Mouse (Mus musculus): ENCODE results near the gene Kcnt2. TPM values are rescaled to one million over a fixed set of nuclear protein-coding genes. Genes with fewer than 3 reads are reported as not detected.

Gene Kcnt2
- total RNA-seq, 2 experiments from 2014 or later: 2.4 TPM

DNA sequence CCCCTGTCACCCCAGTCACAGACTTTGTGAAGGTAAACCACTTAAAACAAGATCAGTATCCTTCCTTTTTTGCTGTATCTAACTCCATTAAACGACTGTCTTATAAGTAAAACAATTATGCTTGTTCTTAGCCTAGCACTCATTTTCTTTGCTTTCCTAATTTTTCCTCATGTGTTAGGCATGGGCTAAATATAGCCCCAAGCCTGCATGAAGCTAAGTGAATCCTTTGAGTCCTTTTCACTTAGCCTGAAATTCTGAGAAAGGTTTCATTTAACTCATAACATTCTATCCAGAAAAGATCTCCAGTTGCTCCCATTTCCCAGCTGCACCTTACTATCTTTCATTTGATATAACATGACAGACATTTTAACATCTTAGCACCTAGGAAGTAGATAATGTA, 127.6 kb downstream of the Kcnt2 start:
- DNase-seq (ENCODE audit: low spot score in 2 of 2): no peak

- DNase-seq (ENCODE audit: low spot score in 2 of 2): no peak
These were observed 132.8 kb downstream of the Kcnt2 start for GRCm38 (mm10) chr1:140378791-140379190.

GRCm38 (mm10) chr1:140379526-140379925, 133.6 kb downstream of the Kcnt2 start:
- DNase-seq (ENCODE audit: low spot score in 2 of 2): peak in 1 of 2 experiments; percentile 14

DNA sequence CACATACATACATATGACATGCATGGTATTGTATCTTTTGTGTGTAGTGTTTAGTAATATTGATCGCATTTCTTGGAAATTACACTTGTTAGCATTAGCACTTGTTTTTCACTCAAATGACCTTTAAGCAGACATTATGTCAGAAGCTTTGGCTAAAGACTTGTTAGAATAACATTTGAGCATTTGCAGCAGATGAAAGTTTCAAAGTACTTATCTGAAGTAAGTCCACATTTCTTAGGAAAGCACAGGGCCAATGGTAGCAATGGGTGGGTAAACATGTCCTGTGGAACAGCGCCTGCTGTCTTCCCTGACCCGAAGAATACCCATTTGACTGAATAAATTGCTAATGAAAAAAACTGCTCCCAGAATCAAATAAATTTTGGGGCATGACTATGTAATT, 135.1 kb downstream of the Kcnt2 start:
- no peak for DNase-seq (ENCODE audit: low spot score in 2 of 2)

DNA sequence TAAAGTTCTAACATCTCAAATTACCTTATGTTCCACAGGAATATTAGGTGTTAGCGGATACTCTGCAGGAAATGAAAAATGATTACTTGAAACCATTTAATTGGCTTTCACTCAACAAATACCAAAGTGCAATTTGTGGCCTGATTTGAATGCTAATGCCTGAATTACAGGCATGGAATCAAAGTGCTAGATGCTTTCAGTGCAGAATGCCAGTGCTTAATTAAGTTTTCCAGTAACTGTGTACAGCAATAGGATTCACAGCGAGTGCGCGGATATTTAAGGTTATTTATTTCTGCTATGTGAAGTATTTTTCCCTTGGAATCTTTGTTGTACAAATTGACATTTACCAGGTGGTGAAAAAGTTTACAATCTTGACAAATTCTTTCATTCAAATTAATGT, 144.3 kb downstream of the Kcnt2 start:
- no peak for DNase-seq (ENCODE audit: low spot score in 2 of 2)

DNA sequence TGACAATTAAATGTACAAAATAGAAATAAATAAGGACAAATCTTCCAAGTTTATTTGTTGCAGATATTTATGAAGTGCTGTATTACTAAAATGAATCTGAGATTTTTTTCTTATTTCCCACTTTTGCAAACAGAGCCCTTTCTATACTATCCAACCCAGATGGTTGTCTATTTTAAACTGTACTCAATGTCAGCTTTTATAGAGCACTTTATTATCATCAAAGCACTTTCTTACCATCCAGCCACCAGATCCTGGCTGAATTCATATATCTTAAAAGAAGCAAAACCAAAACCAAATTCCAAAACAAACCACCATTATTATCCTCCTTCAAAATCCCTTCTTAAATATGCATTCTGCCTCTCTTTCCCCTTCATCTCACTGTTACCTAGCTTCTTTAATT, 151.8 kb downstream of the Kcnt2 start:
- DNase-seq (ENCODE audit: low spot score in 2 of 2): no peak

DNA sequence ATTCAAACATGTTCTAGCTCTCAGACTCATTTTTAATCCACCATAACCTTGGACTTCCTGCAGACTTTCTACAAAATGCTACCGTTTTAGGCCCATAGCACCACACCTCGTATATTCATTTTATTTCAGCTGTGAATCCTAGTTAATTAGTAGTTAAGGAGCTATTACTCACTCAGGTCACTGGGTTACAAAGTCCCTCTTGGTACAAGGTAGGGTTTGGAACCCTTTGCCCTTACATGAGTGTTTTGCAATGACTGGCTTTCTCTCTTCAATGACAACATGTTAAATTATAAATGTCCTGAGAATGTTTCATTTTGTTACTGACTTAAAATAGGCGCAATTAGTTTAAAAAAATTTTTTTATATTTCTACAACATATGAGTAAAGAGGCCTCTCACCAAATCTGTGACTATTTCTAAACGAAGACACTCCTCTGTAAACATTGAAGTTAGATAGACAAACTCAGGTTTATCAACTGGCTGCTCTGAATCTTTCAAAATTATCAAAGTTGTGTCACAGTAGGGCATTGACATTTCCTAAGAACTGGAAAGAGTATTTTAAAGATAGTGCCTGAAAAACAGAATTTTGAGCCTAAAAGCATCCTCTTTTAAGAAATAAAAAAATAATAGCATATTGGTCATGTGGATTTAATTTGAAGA, 160.8 kb downstream of the Kcnt2 start:
- no peak for DNase-seq (ENCODE audit: low spot score in 2 of 2)

DNA sequence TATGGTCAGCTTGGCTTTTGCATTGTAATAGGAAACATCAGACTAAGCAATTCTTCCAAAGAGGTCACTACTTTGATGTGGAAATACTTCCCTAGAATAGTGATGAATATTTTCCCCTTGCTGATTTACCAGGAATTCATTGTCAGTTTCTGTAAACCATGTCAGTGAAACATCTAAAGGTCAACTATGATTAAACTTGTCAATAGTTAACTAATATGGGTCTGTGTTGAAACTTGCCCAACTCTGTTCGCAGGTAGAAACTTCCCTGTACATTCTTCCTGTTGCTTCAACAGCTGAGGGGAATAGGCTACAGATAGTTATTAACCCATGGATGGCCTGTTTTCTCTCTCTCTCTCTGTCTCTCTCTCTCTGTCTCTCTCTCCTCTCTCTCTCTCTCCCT, 169.8 kb downstream of the Kcnt2 start:
- DNase-seq (ENCODE audit: low spot score in 2 of 2): no peak

DNA sequence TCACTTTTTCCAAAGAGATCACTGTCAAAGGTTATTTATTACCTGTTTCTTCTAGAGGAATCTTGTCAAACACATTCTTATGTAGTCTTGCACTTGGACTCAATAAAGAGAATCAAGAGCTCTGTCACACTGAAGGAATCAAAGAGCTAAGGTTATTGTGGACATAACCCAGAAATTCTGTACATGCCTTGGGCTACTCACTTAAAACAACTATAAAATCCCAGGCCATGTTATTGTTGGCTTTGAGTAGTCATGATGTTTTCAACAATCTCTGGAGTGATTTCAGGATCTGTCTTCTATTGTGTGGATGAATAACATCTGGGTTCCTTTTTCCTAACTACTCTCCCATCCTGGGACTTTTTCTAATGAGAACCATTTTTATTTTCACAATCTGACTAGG, 177.0 kb downstream of the Kcnt2 start:
- no peak for DNase-seq (ENCODE audit: low spot score in 2 of 2)

DNA sequence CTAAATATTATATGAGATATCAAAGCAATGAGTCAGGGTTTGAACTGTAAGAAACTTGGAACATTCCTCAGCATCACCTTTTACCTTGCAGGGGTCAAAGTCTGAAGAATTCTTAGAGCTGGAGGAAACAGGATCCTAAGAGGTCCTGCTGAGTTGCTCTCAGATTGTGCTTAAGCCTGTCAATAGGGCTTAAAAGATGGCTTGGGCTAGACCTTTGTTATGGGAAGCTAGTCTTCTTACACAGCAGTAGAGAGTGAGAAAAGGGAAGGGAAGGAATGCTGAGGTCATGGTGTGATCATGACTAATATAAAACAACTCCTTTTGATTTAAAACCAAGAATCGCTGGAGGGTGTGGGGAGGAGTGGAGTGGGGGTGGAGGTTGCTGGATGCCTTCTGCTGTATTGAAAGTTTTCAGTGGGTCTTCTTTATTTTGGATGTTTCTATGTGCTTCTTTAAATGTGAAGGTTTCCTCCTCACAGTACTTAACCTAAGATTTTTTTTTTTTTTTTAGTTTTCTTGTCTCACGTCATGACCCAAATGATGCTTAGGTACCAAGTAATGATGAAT, 183.4 kb downstream of the Kcnt2 start:
- no peak for DNase-seq (ENCODE audit: low spot score in 2 of 2)

DNA sequence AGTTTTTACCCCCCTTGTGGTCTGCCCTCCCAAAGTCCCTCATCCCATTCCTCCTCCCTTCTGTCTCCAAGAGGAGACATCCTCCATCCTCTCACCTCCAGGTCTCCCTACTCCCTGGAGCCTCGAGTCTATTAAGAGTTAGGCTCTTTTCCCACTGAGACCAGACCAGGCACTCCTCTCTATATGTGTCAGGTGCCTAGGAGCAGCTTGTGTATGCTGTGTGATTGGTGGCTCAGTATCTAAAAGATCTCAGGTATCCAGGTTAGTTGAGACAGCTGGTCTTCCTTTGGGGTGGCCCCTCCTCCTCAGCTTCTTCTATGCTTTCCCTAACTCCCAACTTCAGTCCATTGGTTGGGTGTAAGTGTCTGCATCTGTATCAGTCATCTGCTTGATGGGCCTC, 186.1 kb downstream of the Kcnt2 start:
- DNase-seq (ENCODE audit: low spot score in 2 of 2): no peak

DNA sequence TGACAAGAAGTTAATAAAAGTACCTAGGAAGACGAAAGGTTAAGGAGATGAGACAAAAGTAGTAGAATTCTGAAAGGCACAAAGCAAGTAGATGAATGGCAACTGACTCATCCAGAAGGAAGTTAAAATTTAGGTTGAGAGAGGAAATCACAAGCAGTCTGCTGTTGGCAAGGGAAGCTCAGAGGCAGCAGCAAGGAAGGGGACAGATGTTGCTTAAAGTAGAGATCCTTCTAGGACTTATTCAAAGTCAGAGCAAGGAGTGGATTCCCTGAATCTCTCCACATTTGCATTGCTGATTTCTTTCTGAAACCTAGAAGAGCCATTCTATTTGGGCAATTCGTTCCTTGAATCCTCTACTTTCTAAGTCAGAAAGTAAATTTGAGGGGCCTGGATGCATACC, 188.8 kb downstream of the Kcnt2 start:
- DNase-seq (ENCODE audit: low spot score in 2 of 2): no peak

GRCm38 (mm10) chr1:140438176-140438575, 192.2 kb downstream of the Kcnt2 start:
- DNase-seq (ENCODE audit: low spot score in 2 of 2): no peak

DNA sequence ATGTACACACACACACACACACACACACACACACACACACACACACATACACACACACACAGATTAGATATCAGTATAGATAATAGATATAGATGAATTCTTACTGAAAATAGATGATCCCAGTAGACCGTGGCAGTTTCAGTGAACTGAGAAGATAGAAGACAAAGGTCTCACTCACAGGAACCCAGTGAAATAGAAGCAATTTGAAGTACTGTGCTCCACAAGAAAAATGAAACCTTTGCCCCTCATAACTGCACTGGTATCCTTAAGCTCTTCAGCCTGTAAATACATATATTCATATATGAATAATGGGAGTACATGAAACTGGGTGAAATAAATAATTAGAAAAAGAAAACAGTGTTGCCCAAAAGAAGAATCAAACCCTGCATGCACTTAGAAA, 197.9 kb downstream of the Kcnt2 start:
- DNase-seq (ENCODE audit: low spot score in 2 of 2): no peak

GRCm38 (mm10) chr1:140444394-140444793, 198.4 kb downstream of the Kcnt2 start:
- DNase-seq (ENCODE audit: low spot score in 2 of 2): no peak

DNA sequence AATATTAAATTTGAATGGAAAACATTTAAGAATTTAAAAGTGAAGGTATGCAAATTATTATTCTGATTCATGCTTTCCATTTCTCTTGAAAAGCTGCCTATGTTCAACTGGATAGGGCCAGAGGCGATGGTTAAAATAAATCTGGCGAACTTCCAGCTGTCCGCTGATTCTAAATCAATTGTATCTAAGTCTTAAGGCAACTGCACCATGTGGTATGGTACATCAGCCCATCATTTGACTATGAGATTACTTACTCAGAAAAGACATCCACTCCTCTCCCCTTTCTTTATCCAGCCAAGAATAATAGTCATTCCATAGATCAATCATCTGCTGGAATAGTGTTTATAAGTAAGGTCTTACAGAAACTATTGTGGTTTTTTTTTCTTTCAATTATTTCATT, 205.5 kb downstream of the Kcnt2 start:
- no peak for DNase-seq (ENCODE audit: low spot score in 2 of 2)

GRCm38 (mm10) chr1:140451924-140452323, 206.0 kb downstream of the Kcnt2 start:
- DNase-seq (ENCODE audit: low spot score in 2 of 2): no peak

DNA sequence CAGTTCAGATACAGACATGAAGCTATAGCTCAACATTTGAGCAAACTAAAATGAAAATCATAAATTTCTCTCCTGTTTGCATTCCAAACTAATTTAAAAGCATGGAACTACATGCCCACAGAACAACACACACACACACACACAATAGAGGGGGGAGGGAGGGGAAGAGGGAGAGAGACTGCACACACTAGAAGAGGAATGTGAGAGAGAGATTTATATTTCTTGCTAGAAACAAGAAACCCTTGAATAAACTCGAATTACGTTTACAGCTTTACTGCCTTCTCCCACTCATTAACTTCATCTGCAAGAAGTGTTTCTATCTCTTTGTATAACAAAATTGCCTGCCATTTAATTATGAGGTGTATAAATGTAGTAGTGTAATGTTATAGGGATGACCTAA, 209.9 kb downstream of the Kcnt2 start:
- no peak for DNase-seq (ENCODE audit: low spot score in 2 of 2)

- DNase-seq (ENCODE audit: low spot score in 2 of 2): no peak
These were observed 210.9 kb downstream of the Kcnt2 start for GRCm38 (mm10) chr1:140456873-140457272.

- DNase-seq (ENCODE audit: low spot score in 2 of 2): no peak
These were observed 222.4 kb downstream of the Kcnt2 start for GRCm38 (mm10) chr1:140468315-140468714.

DNA sequence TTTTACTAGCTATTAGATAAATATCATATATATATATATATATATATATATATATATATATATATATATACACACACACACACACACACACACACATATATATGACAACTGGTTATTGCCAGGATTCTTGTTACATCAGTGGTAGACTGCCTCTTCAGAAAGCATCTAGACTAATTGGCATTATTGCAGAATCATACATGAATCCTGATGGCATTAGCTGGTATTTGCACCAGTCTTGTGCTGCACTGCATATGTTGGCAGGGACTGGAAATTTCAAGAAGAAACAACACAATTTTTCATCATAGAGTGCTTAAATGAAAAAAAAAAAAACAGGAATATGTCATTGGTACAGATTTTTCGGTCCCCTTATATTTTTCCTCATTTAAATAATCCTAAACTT, 223.6 kb downstream of the Kcnt2 start:
- DNase-seq (ENCODE audit: low spot score in 2 of 2): no peak

DNA sequence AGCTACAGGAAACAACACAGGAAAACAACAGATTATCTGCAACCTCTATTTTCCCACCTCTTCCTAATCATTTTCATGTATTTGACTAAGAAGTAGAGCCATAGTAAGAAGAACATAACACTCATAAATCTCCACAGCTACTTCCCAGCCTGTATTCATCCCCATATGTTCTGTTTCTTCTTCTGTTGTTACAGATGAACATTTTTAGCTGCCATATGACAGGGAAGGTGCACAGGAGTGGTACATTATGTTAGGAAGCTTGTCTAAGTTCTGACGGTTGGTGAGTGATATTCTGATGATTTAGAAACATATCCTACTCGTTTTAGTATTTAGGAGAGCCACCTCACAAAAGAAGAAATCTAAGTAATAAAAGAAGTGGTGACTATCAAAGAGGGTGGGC, 231.0 kb downstream of the Kcnt2 start:
- no peak for DNase-seq (ENCODE audit: low spot score in 2 of 2)

- no peak for DNase-seq (ENCODE audit: low spot score in 2 of 2)
These were observed 238.1 kb downstream of the Kcnt2 start for GRCm38 (mm10) chr1:140484016-140484415.
